Mouse (Mus musculus): ENCODE data around the gene Sox12. TPM values are rescaled to one million over a fixed set of nuclear protein-coding genes. Genes with fewer than 3 reads are reported as not detected.
A peak's percentile ranks its signal among the peaks of the same experiment; 100 is the strongest.

Gene Sox12
- polyA plus RNA-seq, 1 experiment from 2014 or later, result 16.9 TPM

- H3K36me3 ChIP-seq, result no peaks in the 10 kb centered on the region
- ATAC-seq (ENCODE audit: low FRiP score), result no peak
- H3K27me3 ChIP-seq, result no peaks in the 10 kb centered on the region
- no peaks in the 10 kb centered on the region for H3K9me3 ChIP-seq
- peak within 1 kb of the TSS; percentile 86 for H3K4me3 ChIP-seq
- peaks cover 44% of the 10 kb centered on the region for H3K4me1 ChIP-seq (replicated peaks)
- peak within 1 kb of the TSS; percentile 95 for H3K9ac ChIP-seq
- H3K27ac ChIP-seq, result peak within 1 kb of the TSS; percentile 96
- H3K4me2 ChIP-seq, result peak within 1 kb of the TSS; percentile 97
- WGBS, result 37% methylated on average over 4 of the region's 4 CpGs
These were observed 17.4 kb upstream of the Sox12 start, which contains the start of gene 6820408C15Rik for GRCm38 (mm10) chr2:152415287-152415686. Gene 6820408C15Rik, plus strand, starts transcription at chr2:152415587.

- H3K4me3 ChIP-seq, result peak within 1 kb of the TSS; percentile 86
- peak within 1 kb of the TSS; percentile 97 for H3K4me2 ChIP-seq
- peaks cover 50% of the 10 kb centered on the region for H3K4me1 ChIP-seq (replicated peaks)
- no peaks in the 10 kb centered on the region for H3K27me3 ChIP-seq
- peak within 1 kb of the TSS; percentile 96 for H3K27ac ChIP-seq
- no peaks in the 10 kb centered on the region for H3K9me3 ChIP-seq
- H3K9ac ChIP-seq, result peak within 1 kb of the TSS; percentile 95
- H3K36me3 ChIP-seq, result no peaks in the 10 kb centered on the region
- under 1% methylated on average over 64 of the region's 65 CpGs for WGBS
- ATAC-seq (ENCODE audit: low FRiP score), result peak; percentile 75
These were observed 16.8 kb upstream of the Sox12 start, which contains the start of gene Zcchc3 for GRCm38 (mm10) chr2:152414591-152415165. Gene Zcchc3, minus strand, starts transcription at chr2:152415027.

GRCm38 (mm10) chr2:152413765-152414584, 16.1 kb upstream of the Sox12 start:
- Histone ChIP-seq H3K27ac (peak overlapping the region; percentile 96), H3K9ac (peak overlapping the region; percentile 95), H3K27me3 (no peaks in the 10 kb centered on the region), H3K9me3 (no peaks in the 10 kb centered on the region), H3K4me2 (peak overlapping the region; percentile 97), H3K4me1 (replicated peaks) (peaks cover 55% of the 10 kb centered on the region), H3K4me3 (peak overlapping the region; percentile 86), H3K36me3 (no peaks in the 10 kb centered on the region)
- under 1% methylated on average over 86 of the region's 86 CpGs for WGBS
- peak; percentile 19; the same call in 1 of the 2 replicates for ATAC-seq (ENCODE audit: low FRiP score)

- H3K4me3 ChIP-seq, result peak overlapping the region; percentile 86
- no peaks in the 10 kb centered on the region for H3K27me3 ChIP-seq
- peaks cover 55% of the 10 kb centered on the region for H3K4me1 ChIP-seq (replicated peaks)
- no peak for ATAC-seq (ENCODE audit: low FRiP score)
- under 1% methylated on average over 21 of the region's 21 CpGs for WGBS
- no peaks in the 10 kb centered on the region for H3K9me3 ChIP-seq
- no peaks in the 10 kb centered on the region for H3K36me3 ChIP-seq
- peak overlapping the region; percentile 96 for H3K27ac ChIP-seq
- H3K9ac ChIP-seq, result peak overlapping the region; percentile 95
- peak overlapping the region; percentile 97 for H3K4me2 ChIP-seq
These were observed 15.4 kb upstream of the Sox12 start for GRCm38 (mm10) chr2:152413158-152413764.

- no peak for ATAC-seq (ENCODE audit: low FRiP score)
- H3K4me1 ChIP-seq (replicated peaks), result peaks cover 55% of the 10 kb centered on the region
- peak overlapping the region; percentile 96 for H3K27ac ChIP-seq
- no peaks in the 10 kb centered on the region for H3K27me3 ChIP-seq
- H3K9me3 ChIP-seq, result no peaks in the 10 kb centered on the region
- H3K9ac ChIP-seq, result peak overlapping the region; percentile 95
- H3K36me3 ChIP-seq, result no peaks in the 10 kb centered on the region
- H3K4me3 ChIP-seq, result peak overlapping the region; percentile 86
- H3K4me2 ChIP-seq, result peak overlapping the region; percentile 97
- 4% methylated on average over 15 of the region's 15 CpGs for WGBS
These were observed 14.8 kb upstream of the Sox12 start for GRCm38 (mm10) chr2:152412526-152413157.

GRCm38 (mm10) chr2:152411471-152411870, 13.6 kb upstream of the Sox12 start:
- no peaks in the 10 kb centered on the region for H3K27me3 ChIP-seq
- WGBS, result 10% methylated on average over 7 of the region's 7 CpGs
- H3K4me1 ChIP-seq (replicated peaks), result peaks cover 58% of the 10 kb centered on the region
- no peaks in the 10 kb centered on the region for H3K36me3 ChIP-seq
- H3K4me2 ChIP-seq, result peak overlapping the region; percentile 97
- H3K9ac ChIP-seq, result peak overlapping the region; percentile 60
- no peak for ATAC-seq (ENCODE audit: low FRiP score)
- H3K9me3 ChIP-seq, result no peaks in the 10 kb centered on the region
- H3K27ac ChIP-seq, result peak overlapping the region; percentile 96
- H3K4me3 ChIP-seq, result peak overlapping the region; percentile 86

GRCm38 (mm10) chr2:152410971-152411371, 13.1 kb upstream of the Sox12 start:
- H3K9ac ChIP-seq, result peak overlapping the region; percentile 60
- no peaks in the 10 kb centered on the region for H3K27me3 ChIP-seq
- WGBS, result 1% methylated on average over 15 of the region's 15 CpGs
- H3K36me3 ChIP-seq, result no peaks in the 10 kb centered on the region
- peak overlapping the region; percentile 86 for H3K4me3 ChIP-seq
- peak overlapping the region; percentile 96 for H3K27ac ChIP-seq
- H3K4me1 ChIP-seq (replicated peaks), result peaks cover 62% of the 10 kb centered on the region
- peak; percentile 55 for ATAC-seq (ENCODE audit: low FRiP score)
- no peaks in the 10 kb centered on the region for H3K9me3 ChIP-seq
- H3K4me2 ChIP-seq, result peak overlapping the region; percentile 97

GRCm38 (mm10) chr2:152409781-152410180, 11.9 kb upstream of the Sox12 start:
- H3K27me3 ChIP-seq, result no peaks in the 10 kb centered on the region
- H3K9me3 ChIP-seq, result no peaks in the 10 kb centered on the region
- 77% methylated on average over 6 of the region's 6 CpGs for WGBS
- H3K4me1 ChIP-seq (replicated peaks), result peaks cover 64% of the 10 kb centered on the region
- H3K4me2 ChIP-seq, result no peak overlapping the region
- no peak overlapping the region for H3K9ac ChIP-seq
- H3K4me3 ChIP-seq, result no peak overlapping the region
- H3K27ac ChIP-seq, result peak overlapping the region; percentile 96; the same call in 1 of the 2 replicates
- H3K36me3 ChIP-seq, result no peaks in the 10 kb centered on the region
- ATAC-seq (ENCODE audit: low FRiP score), result no peak

- Histone ChIP-seq H3K4me2 (peak overlapping the region; percentile 59), H3K27ac (peak overlapping the region; percentile 79), H3K9ac (peak overlapping the region; percentile 43), H3K27me3 (no peaks in the 10 kb centered on the region), H3K4me3 (peak overlapping the region; percentile 37), H3K4me1 (replicated peaks) (peaks cover 36% of the 10 kb centered on the region), H3K9me3 (no peaks in the 10 kb centered on the region), H3K36me3 (no peaks in the 10 kb centered on the region)
- peak; percentile 95 for ATAC-seq (ENCODE audit: low FRiP score)
- under 1% methylated on average over 19 of the region's 19 CpGs for WGBS
These were observed 8.3 kb upstream of the Sox12 start for GRCm38 (mm10) chr2:152406126-152406525.

- Histone ChIP-seq H3K4me2 (peak overlapping the region; percentile 97), H3K27me3 (no peaks in the 10 kb centered on the region), H3K4me1 (replicated peaks) (peaks cover 38% of the 10 kb centered on the region), H3K4me3 (peak overlapping the region; percentile 86), H3K27ac (peak overlapping the region; percentile 100), H3K9me3 (no peaks in the 10 kb centered on the region), H3K36me3 (0 out of 2 replicates have a peak, but pooled peaks cover 2% of the 10 kb centered on the region), H3K9ac (peak overlapping the region; percentile 99)
- ATAC-seq (ENCODE audit: low FRiP score), result no peak; the same call in 1 of the 2 replicates
- 0% methylated on average over 13 of the region's 13 CpGs for WGBS
These were observed 1.3 kb upstream of the Sox12 start for GRCm38 (mm10) chr2:152399122-152399542.

GRCm38 (mm10) chr2:152398691-152399090, 828 bp upstream of the Sox12 start:
- Histone ChIP-seq H3K9me3 (no peaks in the 10 kb centered on the region), H3K36me3 (0 out of 2 replicates have a peak, but pooled peaks cover 6% of the 10 kb centered on the region), H3K9ac (peak overlapping the region; percentile 99), H3K27me3 (no peaks in the 10 kb centered on the region), H3K27ac (peak overlapping the region; percentile 100), H3K4me2 (peak overlapping the region; percentile 97), H3K4me1 (replicated peaks) (peaks cover 42% of the 10 kb centered on the region), H3K4me3 (peak overlapping the region; percentile 86)
- ATAC-seq (ENCODE audit: low FRiP score), result peak; percentile 77
- under 1% methylated on average over 38 of the region's 38 CpGs for WGBS
